Mouse (Mus musculus) midbrain, postnatal 0 days (tissue): ENCODE measurements around the gene Agmo. TPM values are rescaled to one million over a fixed set of nuclear protein-coding genes. Genes with fewer than 3 reads are reported as not detected.

ENCODE experiments used
- ATAC-seq: fragments of 200-750 bp; cut with Nextera tagmentation; 2 replicates; pipeline ENCODE4 v1.8.0; 2017; ENCODE audit warnings: moderate number of reproducible peaks, mild to moderate bottlenecking, moderate TSS enrichment, moderate library complexity; ENCODE audit not compliant: low FRiP score
- DNase-seq: peaks from one replicate; pipeline ENCODE4 v3.0.0-alpha.2; 2015; ENCODE audit warnings: low spot score
- H3K27ac ChIP-seq: fragments of 300-500 bp; sonication (generic); 2 replicates; pipeline ENCODE4 v1.5.1; 2014; ENCODE audit warnings: low read depth, mild to moderate bottlenecking, low read length, mixed read lengths
- H3K27me3 ChIP-seq: fragments of 300-500 bp; sonication (generic); 2 replicates; pipeline ENCODE4 v1.6.1; 2014; ENCODE audit warnings: low read length, control low read depth, mixed read lengths; ENCODE audit not compliant: insufficient read depth
- H3K36me3 ChIP-seq: fragments of 300-500 bp; sonication (generic); 2 replicates; pipeline ENCODE4 v1.6.1; 2014; ENCODE audit warnings: low read length, control low read depth, mixed read lengths; ENCODE audit not compliant: insufficient read depth
- H3K4me1 ChIP-seq: fragments of 300-500 bp; sonication (generic); 2 replicates; pipeline ENCODE4 v1.6.1; 2014; ENCODE audit warnings: mild to moderate bottlenecking, control low read depth, antibody characterized with exemption, low read length, mixed read lengths; ENCODE audit not compliant: insufficient read depth
- H3K4me2 ChIP-seq: fragments of 300-500 bp; sonication (generic); 2 replicates; pipeline ENCODE4 v1.6.1; 2014; ENCODE audit warnings: low read depth, mild to moderate bottlenecking, low read length, mixed read lengths; ENCODE audit not compliant: poor library complexity, severe bottlenecking
- H3K4me3 ChIP-seq: fragments of 300-500 bp; sonication (generic); 2 replicates; pipeline ENCODE4 v1.5.1; 2014; ENCODE audit warnings: low read depth, mild to moderate bottlenecking, low read length, moderate library complexity
- H3K9ac ChIP-seq: fragments of 300-500 bp; sonication (generic); replicated peaks from 2 replicates; pipeline ENCODE4 v1.6.1; 2014; ENCODE audit warnings: mild to moderate bottlenecking, low read length, moderate library complexity, mixed read lengths; ENCODE audit not compliant: poor library complexity, severe bottlenecking
- H3K9me3 ChIP-seq: fragments of 300-500 bp; sonication (generic); 2 replicates; pipeline ENCODE4 v1.6.1; 2016; ENCODE audit warnings: low read length, control low read depth
- CTCF ChIP-seq: IDR thresholded peaks from 2 replicates; pipeline ENCODE4 v1.5.1; 2016; ENCODE audit warnings: antibody characterized with exemption, mild to moderate bottlenecking
- WGBS: fragments of 180-500 bp; shearing (Covaris S2); extraction: QIAGEN DNeasy Blood & Tissue Kit; methylation state at CpG from one replicate; pipeline ENCODE4 v1.1.7; 2014; 5-methylcytosine and 5-hydroxymethylcytosine counted together
- polyA plus RNA-seq: library from polyadenylated mRNA; unstranded; fragments of >200 nt; fragmentation: Nextera tagmentation; extraction: Ambion mirVana; gene quantifications from 2 replicates; pipeline ENCODE4 v1.2.1, GENCODE M21; 2015
- total RNA-seq: library from RNA; depleted of rRNA; stranded (reverse); fragments of >200 nt; gene quantifications from 2 replicates; pipeline ENCODE4 v1.2.3, GENCODE M21; 2014; rRNA removed

Agmo gene
- total RNA-seq (2.0 and 2.5 TPM in 2 replicates), polyA plus RNA-seq (2.1 and 2.2 TPM in 2 replicates)

- H3K4me3 ChIP-seq, result no peak within 1 kb of the TSS
- H3K36me3 ChIP-seq, result no peaks in the 10 kb centered on the region
- no peak within 1 kb of the TSS for H3K9ac ChIP-seq
- 56% methylated on average over 4 of the region's 4 CpGs for WGBS
- DNase-seq (peak; percentile 37), ATAC-seq (no peak)
- no peaks in the 10 kb centered on the region for H3K27me3 ChIP-seq
- H3K9me3 ChIP-seq, result no peaks in the 10 kb centered on the region
- no peak within 1 kb of the TSS; the same call in 1 of the 2 replicates for H3K4me2 ChIP-seq
- H3K4me1 ChIP-seq, result no peaks in the 10 kb centered on the region
- TF ChIP-seq CTCF, result no peak
- H3K27ac ChIP-seq, result 0 out of 2 replicates have a peak within 1 kb of the TSS, but pooled peaks have one; percentile 19
Observed at GRCm38 (mm10) chr12:37241566-37242021, at the start of gene Agmo. Agmo (plus strand) TSS chr12:37241641.

GRCm38 (mm10) chr12:37231119-37231518 is 10.3 kb upstream of the Agmo start:
- H3K36me3 ChIP-seq, result no peaks in the 10 kb centered on the region
- H3K4me3 ChIP-seq, result no peak overlapping the region
- H3K27ac ChIP-seq, result no peak overlapping the region
- DNase-seq, result no peak
- WGBS, result 93% methylated on average over 1 of the region's 1 CpGs
- no peaks in the 10 kb centered on the region for H3K9me3 ChIP-seq
- no peaks in the 10 kb centered on the region for H3K4me1 ChIP-seq
- H3K27me3 ChIP-seq, result no peaks in the 10 kb centered on the region
- TF ChIP-seq CTCF, result no peak
- ATAC-seq, result no peak
- H3K4me2 ChIP-seq, result no peak overlapping the region
- no peak overlapping the region for H3K9ac ChIP-seq

DNA sequence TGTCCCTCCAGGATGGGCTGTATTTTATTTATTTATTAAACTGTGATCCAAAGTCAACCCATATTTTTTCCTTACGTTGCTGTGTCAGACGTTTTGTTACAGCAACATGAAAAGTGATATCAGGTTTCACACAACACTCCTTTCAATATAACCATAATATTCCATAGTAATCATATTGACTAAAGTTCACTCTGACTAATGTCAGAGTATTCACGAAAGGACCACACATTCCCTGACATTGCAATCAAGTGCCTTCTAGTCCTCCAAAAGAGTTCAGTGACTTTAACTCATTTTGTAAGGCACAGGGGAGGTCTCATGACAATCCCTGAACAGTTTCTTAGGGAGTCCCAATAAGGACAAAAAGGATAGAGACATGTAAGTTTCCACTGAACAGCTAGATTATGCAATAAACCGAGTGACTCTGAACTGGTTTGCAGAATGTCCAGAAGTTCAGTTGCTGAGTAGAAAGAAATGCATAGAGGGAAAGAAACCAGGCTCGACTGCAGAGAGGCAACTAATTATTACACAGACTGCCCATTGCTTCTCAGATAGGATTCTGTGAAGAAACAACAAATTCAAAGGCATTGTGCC is 371 bp upstream of the Agmo start:
- H3K9ac ChIP-seq, result no peak overlapping the region
- ATAC-seq (no peak), DNase-seq (no peak)
- no peak overlapping the region for H3K27ac ChIP-seq
- no peak for TF ChIP-seq CTCF
- no peaks in the 10 kb centered on the region for H3K9me3 ChIP-seq
- H3K36me3 ChIP-seq, result no peaks in the 10 kb centered on the region
- no peak overlapping the region for H3K4me2 ChIP-seq
- H3K27me3 ChIP-seq, result no peaks in the 10 kb centered on the region
- H3K4me1 ChIP-seq, result no peaks in the 10 kb centered on the region
- no peak overlapping the region for H3K4me3 ChIP-seq
- 74% methylated on average over 5 of the region's 5 CpGs for WGBS

GRCm38 (mm10) chr12:37242484-37242883 is 1.0 kb downstream of the Agmo start:
- no peak for ATAC-seq
- WGBS, result 90% methylated on average over 3 of the region's 3 CpGs
- no peak overlapping the region for H3K4me2 ChIP-seq
- TF ChIP-seq CTCF, result no peak
- no peak overlapping the region for H3K9ac ChIP-seq
- no peaks in the 10 kb centered on the region for H3K36me3 ChIP-seq
- no peaks in the 10 kb centered on the region for H3K4me1 ChIP-seq
- DNase-seq, result no peak
- no peak overlapping the region for H3K27ac ChIP-seq
- no peak overlapping the region for H3K4me3 ChIP-seq
- no peaks in the 10 kb centered on the region for H3K9me3 ChIP-seq
- H3K27me3 ChIP-seq, result no peaks in the 10 kb centered on the region

DNA sequence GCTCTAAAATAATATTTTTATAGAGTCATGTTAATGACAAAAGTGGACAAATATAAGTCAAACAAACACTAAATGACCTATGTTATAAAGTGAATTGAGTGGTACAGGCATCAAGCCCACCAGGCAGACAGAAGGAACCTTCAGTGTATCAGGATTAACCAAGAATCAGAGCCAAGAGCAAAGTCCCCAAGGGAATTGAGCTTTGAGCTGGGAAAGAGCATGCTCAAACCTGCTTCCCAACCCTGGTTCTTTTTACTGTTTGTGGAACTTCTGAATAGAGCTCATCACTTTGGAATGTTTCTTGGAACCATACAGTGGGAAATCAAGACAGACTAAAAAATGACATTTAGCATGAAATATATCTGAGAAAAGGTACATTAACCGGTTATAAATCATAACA is 3.4 kb downstream of the Agmo start:
- no peak overlapping the region for H3K27ac ChIP-seq
- 91% methylated on average over 1 of the region's 1 CpGs for WGBS
- ATAC-seq (no peak), DNase-seq (peak; percentile 25)
- H3K9ac ChIP-seq, result no peak overlapping the region
- H3K27me3 ChIP-seq, result no peaks in the 10 kb centered on the region
- H3K9me3 ChIP-seq, result no peaks in the 10 kb centered on the region
- no peaks in the 10 kb centered on the region for H3K4me1 ChIP-seq
- no peaks in the 10 kb centered on the region for H3K36me3 ChIP-seq
- no peak overlapping the region for H3K4me2 ChIP-seq
- no peak overlapping the region for H3K4me3 ChIP-seq
- no peak for TF ChIP-seq CTCF

GRCm38 (mm10) chr12:37251688-37252087 is 10.2 kb downstream of the Agmo start:
- Histone ChIP-seq H3K4me3 (no peak overlapping the region), H3K4me1 (no peaks in the 10 kb centered on the region), H3K9me3 (no peaks in the 10 kb centered on the region), H3K27me3 (no peaks in the 10 kb centered on the region), H3K4me2 (no peak overlapping the region), H3K27ac (no peak overlapping the region), H3K9ac (no peak overlapping the region), H3K36me3 (no peaks in the 10 kb centered on the region)
- 92% methylated on average over 5 of the region's 5 CpGs for WGBS
- TF ChIP-seq CTCF, result no peak
- ATAC-seq (no peak), DNase-seq (no peak)
